Mouse (Mus musculus): ENCODE measurements around the gene Tmed8. TPM values are rescaled to one million over a fixed set of nuclear protein-coding genes. Genes with fewer than 3 reads are reported as not detected.
"Not testable (repeated sequence)": the region's sequence is repeated elsewhere in the genome, so short reads cannot be mapped to it uniquely, and the experiment has no call there.

Gene Tmed8
- polyA plus RNA-seq, 1 experiment from 2014 or later: 1.6 TPM

- not testable (repeated sequence) for H3K9me3 ChIP-seq (replicated peaks); ATAC-seq (replicated peaks; ENCODE audit: insufficient number of reproducible peaks, insufficient read depth, low FRiP score, low read depth); H3K36me3 ChIP-seq; H3K4me1 ChIP-seq (replicated peaks); H3K27me3 ChIP-seq; H3K4me2 ChIP-seq; H3K4me3 ChIP-seq; H3K27ac ChIP-seq; H3K9ac ChIP-seq
- 83% methylated on average over 5 of the region's 5 CpGs for WGBS
Observed at GRCm38 (mm10) chr12:87205789-87206188, 5.5 kb upstream of the Tmed8 start.

- WGBS: 63% methylated on average over 5 of the region's 5 CpGs
- ATAC-seq (replicated peaks; ENCODE audit: insufficient number of reproducible peaks, insufficient read depth, low FRiP score, low read depth): no peak
- no peak overlapping the region for H3K4me3 ChIP-seq
- H3K27ac ChIP-seq: no peak overlapping the region
- no peak overlapping the region for H3K4me2 ChIP-seq
- H3K27me3 ChIP-seq: no peaks in the 10 kb centered on the region
- no peak overlapping the region for H3K9ac ChIP-seq
- H3K9me3 ChIP-seq (replicated peaks): no peaks in the 10 kb centered on the region
- no peaks in the 10 kb centered on the region for H3K36me3 ChIP-seq
- peaks cover 6% of the 10 kb centered on the region for H3K4me1 ChIP-seq (replicated peaks)
Observed at GRCm38 (mm10) chr12:87201694-87202093, 1.4 kb upstream of the Tmed8 start.

- H3K4me1 ChIP-seq (replicated peaks): peaks cover 6% of the 10 kb centered on the region
- WGBS: under 1% methylated on average over 38 of the region's 38 CpGs
- H3K4me3 ChIP-seq: peak within 1 kb of the TSS; percentile 86
- ATAC-seq (replicated peaks; ENCODE audit: insufficient number of reproducible peaks, insufficient read depth, low FRiP score, low read depth): peak; percentile 57
- H3K27me3 ChIP-seq: no peaks in the 10 kb centered on the region
- H3K27ac ChIP-seq: peak within 1 kb of the TSS; percentile 65
- no peaks in the 10 kb centered on the region for H3K36me3 ChIP-seq
- H3K9ac ChIP-seq: peak within 1 kb of the TSS; percentile 88
- H3K4me2 ChIP-seq: peak within 1 kb of the TSS; percentile 95
- H3K9me3 ChIP-seq (replicated peaks): no peaks in the 10 kb centered on the region
Observed at GRCm38 (mm10) chr12:87199206-87199972, 865 bp downstream of the Tmed8 start, which contains the start of gene Samd15. Samd15 (plus strand) TSS chr12:87199723.

- WGBS: 62% methylated on average over 6 of the region's 6 CpGs
- H3K9me3 ChIP-seq (replicated peaks): no peaks in the 10 kb centered on the region
- no peaks in the 10 kb centered on the region for H3K36me3 ChIP-seq
- H3K4me3 ChIP-seq: peak overlapping the region; percentile 86
- peaks cover 6% of the 10 kb centered on the region for H3K4me1 ChIP-seq (replicated peaks)
- peak overlapping the region; percentile 95 for H3K4me2 ChIP-seq
- no peaks in the 10 kb centered on the region for H3K27me3 ChIP-seq
- H3K9ac ChIP-seq: no peak overlapping the region
- ATAC-seq (replicated peaks; ENCODE audit: insufficient number of reproducible peaks, insufficient read depth, low FRiP score, low read depth): no peak
- no peak overlapping the region for H3K27ac ChIP-seq
Observed at GRCm38 (mm10) chr12:87198792-87199191, 1.5 kb downstream of the Tmed8 start.

GRCm38 (mm10) chr12:87196310-87196709, 3.9 kb downstream of the Tmed8 start:
- Histone ChIP-seq H3K27me3 (no peaks in the 10 kb centered on the region), H3K27ac (no peak overlapping the region), H3K36me3 (no peaks in the 10 kb centered on the region), H3K9ac (no peak overlapping the region), H3K4me3 (no peak overlapping the region), H3K4me1 (replicated peaks) (peaks cover 6% of the 10 kb centered on the region), H3K4me2 (no peak overlapping the region), H3K9me3 (replicated peaks) (no peaks in the 10 kb centered on the region)
- no peak for ATAC-seq (replicated peaks; ENCODE audit: insufficient number of reproducible peaks, insufficient read depth, low FRiP score, low read depth)

- Histone ChIP-seq H3K36me3 (no peaks in the 10 kb centered on the region), H3K9ac (no peak overlapping the region), H3K4me3 (no peak overlapping the region), H3K4me1 (replicated peaks) (peaks cover 6% of the 10 kb centered on the region), H3K27me3 (no peaks in the 10 kb centered on the region), H3K9me3 (replicated peaks) (no peaks in the 10 kb centered on the region), H3K4me2 (no peak overlapping the region), H3K27ac (no peak overlapping the region)
- 57% methylated on average over 1 of the region's 1 CpGs for WGBS
- ATAC-seq (replicated peaks; ENCODE audit: insufficient number of reproducible peaks, insufficient read depth, low FRiP score, low read depth): no peak
Observed at GRCm38 (mm10) chr12:87195069-87195468, 5.2 kb downstream of the Tmed8 start.

- H3K9me3 ChIP-seq (replicated peaks): no peaks in the 10 kb centered on the region
- no peaks in the 10 kb centered on the region for H3K27me3 ChIP-seq
- no peaks in the 10 kb centered on the region for H3K36me3 ChIP-seq
- no peak overlapping the region for H3K27ac ChIP-seq
- no peaks in the 10 kb centered on the region for H3K4me1 ChIP-seq (replicated peaks)
- WGBS: 78% methylated on average over 3 of the region's 3 CpGs
- ATAC-seq (replicated peaks; ENCODE audit: insufficient number of reproducible peaks, insufficient read depth, low FRiP score, low read depth): no peak
- H3K9ac ChIP-seq: no peak overlapping the region
- H3K4me3 ChIP-seq: no peak overlapping the region
- no peak overlapping the region for H3K4me2 ChIP-seq
Observed at GRCm38 (mm10) chr12:87193008-87193407, 7.2 kb downstream of the Tmed8 start.

GRCm38 (mm10) chr12:87177631-87178030, 22.6 kb downstream of the Tmed8 start:
- H3K4me2 ChIP-seq: no peak overlapping the region
- H3K9me3 ChIP-seq (replicated peaks): no peaks in the 10 kb centered on the region
- H3K4me1 ChIP-seq (replicated peaks): no peaks in the 10 kb centered on the region
- H3K27ac ChIP-seq: no peak overlapping the region
- H3K9ac ChIP-seq: no peak overlapping the region
- no peak overlapping the region for H3K4me3 ChIP-seq
- no peaks in the 10 kb centered on the region for H3K27me3 ChIP-seq
- ATAC-seq (replicated peaks; ENCODE audit: insufficient number of reproducible peaks, insufficient read depth, low FRiP score, low read depth): no peak
- WGBS: 94% methylated on average over 4 of the region's 4 CpGs
- no peaks in the 10 kb centered on the region for H3K36me3 ChIP-seq

GRCm38 (mm10) chr12:87175194-87175946, 24.9 kb downstream of the Tmed8 start:
- Histone ChIP-seq H3K27me3 (no peaks in the 10 kb centered on the region), H3K9ac (no peak overlapping the region), H3K9me3 (replicated peaks) (no peaks in the 10 kb centered on the region), H3K4me1 (replicated peaks) (no peaks in the 10 kb centered on the region), H3K36me3 (peaks cover 9% of the 10 kb centered on the region; the same call in 1 of the 2 replicates), H3K4me3 (no peak overlapping the region), H3K4me2 (no peak overlapping the region), H3K27ac (no peak overlapping the region)
- WGBS: 61% methylated on average over 4 of the region's 4 CpGs
- ATAC-seq (replicated peaks; ENCODE audit: insufficient number of reproducible peaks, insufficient read depth, low FRiP score, low read depth): no peak

GRCm38 (mm10) chr12:87160815-87161214, 39.4 kb downstream of the Tmed8 start:
- Histone ChIP-seq H3K27me3 (no peaks in the 10 kb centered on the region), H3K9me3 (replicated peaks) (no peaks in the 10 kb centered on the region), H3K27ac (no peak overlapping the region), H3K9ac (no peak overlapping the region), H3K4me1 (replicated peaks) (peaks cover 4% of the 10 kb centered on the region; the same call in 1 of the 2 replicates), H3K4me2 (no peak overlapping the region), H3K36me3 (0 out of 2 replicates have a peak, but pooled peaks cover 9% of the 10 kb centered on the region), H3K4me3 (no peak overlapping the region)
- WGBS: 78% methylated on average over 5 of the region's 5 CpGs
- no peak for ATAC-seq (replicated peaks; ENCODE audit: insufficient number of reproducible peaks, insufficient read depth, low FRiP score, low read depth)

GRCm38 (mm10) chr12:87160310-87160709, 39.9 kb downstream of the Tmed8 start:
- WGBS: 63% methylated on average over 1 of the region's 1 CpGs
- peaks cover 4% of the 10 kb centered on the region; the same call in 1 of the 2 replicates for H3K4me1 ChIP-seq (replicated peaks)
- H3K4me3 ChIP-seq: no peak overlapping the region
- ATAC-seq (replicated peaks; ENCODE audit: insufficient number of reproducible peaks, insufficient read depth, low FRiP score, low read depth): no peak
- H3K36me3 ChIP-seq: 0 out of 2 replicates have a peak, but pooled peaks cover 9% of the 10 kb centered on the region
- no peaks in the 10 kb centered on the region for H3K9me3 ChIP-seq (replicated peaks)
- H3K9ac ChIP-seq: no peak overlapping the region
- H3K27me3 ChIP-seq: no peaks in the 10 kb centered on the region
- H3K27ac ChIP-seq: no peak overlapping the region
- H3K4me2 ChIP-seq: no peak overlapping the region
